Mouse (Mus musculus): ENCODE results near the gene Dgat2. TPM values are rescaled to one million over a fixed set of nuclear protein-coding genes. Genes with fewer than 3 reads are reported as not detected.

Dgat2 gene
- total RNA-seq, 2 experiments from 2014 or later, result 34.5 to 55.3 TPM

DNA sequence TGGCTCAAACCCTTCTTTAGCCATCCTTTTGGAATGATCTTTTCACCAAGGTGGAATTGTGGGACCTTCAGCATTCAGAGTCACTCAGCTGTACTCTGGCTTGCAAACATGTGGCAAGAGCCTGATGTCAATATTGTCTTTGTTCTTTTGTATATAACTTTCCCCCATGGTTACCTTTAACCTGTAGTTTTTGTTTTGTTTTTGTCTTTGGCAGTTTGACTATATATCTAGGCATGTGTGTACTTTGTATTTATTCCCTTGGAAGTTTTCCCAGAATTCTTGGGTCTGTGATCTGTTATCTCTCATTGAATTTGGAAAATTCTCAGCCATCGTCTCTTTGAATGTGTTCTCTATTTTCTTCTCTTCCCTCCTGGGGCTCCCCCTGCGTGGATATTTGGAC lies 12.0 kb upstream of the Dgat2 start:
- no peak for DNase-seq (ENCODE audit: low spot score in 2 of 2)

- DNase-seq (ENCODE audit: low spot score in 2 of 2), result no peak
Observed at GRCm38 (mm10) chr7:99193926-99194325, 11.4 kb upstream of the Dgat2 start.

DNA sequence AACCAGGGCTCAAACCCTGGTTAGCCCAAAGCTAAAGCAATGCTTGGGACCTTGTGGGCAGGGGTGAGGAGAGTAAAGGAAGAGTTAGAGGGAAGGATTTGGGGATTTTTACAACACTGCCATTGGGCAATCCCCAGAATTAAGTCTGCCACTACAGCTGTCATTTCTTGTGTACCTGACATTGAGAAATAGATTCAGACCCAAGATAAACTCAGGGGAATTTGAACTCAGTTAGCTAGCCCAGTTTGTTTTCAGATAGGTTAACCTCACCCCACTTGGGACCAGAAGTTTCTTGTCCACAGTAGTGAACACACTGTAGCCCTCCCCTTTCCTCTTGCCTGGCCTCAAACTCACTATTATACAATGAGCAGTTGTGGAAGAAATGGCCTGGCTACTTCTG lies 8.9 kb upstream of the Dgat2 start:
- no peak for DNase-seq (ENCODE audit: low spot score in 2 of 2)

DNA sequence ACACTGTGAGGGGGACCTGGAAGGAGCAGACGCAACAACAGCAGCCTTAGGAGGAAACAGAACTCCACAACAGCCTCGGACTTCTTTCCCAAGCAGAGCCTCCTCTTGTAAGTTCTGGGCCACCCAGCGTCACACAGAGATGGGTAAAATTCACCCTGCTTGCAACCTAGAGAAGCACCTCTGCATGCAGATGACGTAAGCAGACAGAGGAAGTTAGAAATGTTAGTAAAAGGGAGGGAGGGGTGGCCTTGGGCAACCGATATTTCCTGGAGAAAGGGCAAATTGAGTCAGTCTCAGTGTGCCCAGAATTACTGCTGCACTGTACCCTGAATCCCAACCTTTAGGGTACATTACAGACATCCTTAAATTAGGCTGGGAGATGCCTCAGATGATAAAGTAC lies 7.4 kb upstream of the Dgat2 start:
- no peak for DNase-seq (ENCODE audit: low spot score in 2 of 2)

- no peak for DNase-seq (ENCODE audit: low spot score in 2 of 2)
Observed at GRCm38 (mm10) chr7:99188630-99189029, 6.1 kb upstream of the Dgat2 start.

DNA sequence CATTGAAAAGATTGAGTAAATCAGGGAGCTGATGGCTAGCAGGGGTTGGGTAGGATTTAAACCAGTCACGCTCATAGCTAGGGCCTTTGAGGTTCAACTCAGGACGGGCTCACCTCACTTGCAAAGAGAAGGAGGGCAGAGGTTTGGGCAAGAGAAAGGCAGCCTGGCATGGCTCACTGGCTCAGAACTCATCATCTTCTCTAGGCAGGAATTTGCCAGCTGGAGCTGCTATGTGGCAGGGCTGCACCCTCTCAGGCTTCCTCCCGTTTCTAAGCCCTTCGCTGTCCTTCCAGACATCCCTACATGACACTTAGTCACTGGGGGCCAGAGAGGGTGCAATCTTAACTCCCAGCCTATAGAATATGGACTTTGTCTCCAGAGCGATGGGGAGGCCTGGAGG lies 4.9 kb upstream of the Dgat2 start:
- no peak for DNase-seq (ENCODE audit: low spot score in 2 of 2)

GRCm38 (mm10) chr7:99185405-99185804 lies 2.9 kb upstream of the Dgat2 start:
- no peak for DNase-seq (ENCODE audit: low spot score in 2 of 2)

DNA sequence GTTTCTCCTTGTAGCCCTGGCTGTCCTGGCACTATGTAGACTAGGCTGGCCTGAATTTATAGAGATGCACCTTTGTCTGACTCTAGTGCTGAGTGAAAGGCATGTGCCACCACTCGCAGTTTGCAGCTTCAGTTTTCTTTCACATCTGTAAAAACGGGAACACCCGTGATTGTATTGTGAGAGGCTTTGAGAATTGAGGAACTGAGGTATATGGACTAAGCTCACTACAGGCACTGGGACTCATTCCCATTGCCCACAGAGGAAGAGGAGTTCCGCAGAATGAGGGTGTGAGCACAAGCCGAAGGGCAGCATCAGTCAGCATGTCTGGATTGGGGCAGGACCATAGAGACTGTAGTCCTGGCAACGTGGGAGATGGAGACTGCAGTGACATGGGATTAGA lies 1.2 kb upstream of the Dgat2 start:
- no peak for DNase-seq (ENCODE audit: low spot score in 2 of 2)

DNA sequence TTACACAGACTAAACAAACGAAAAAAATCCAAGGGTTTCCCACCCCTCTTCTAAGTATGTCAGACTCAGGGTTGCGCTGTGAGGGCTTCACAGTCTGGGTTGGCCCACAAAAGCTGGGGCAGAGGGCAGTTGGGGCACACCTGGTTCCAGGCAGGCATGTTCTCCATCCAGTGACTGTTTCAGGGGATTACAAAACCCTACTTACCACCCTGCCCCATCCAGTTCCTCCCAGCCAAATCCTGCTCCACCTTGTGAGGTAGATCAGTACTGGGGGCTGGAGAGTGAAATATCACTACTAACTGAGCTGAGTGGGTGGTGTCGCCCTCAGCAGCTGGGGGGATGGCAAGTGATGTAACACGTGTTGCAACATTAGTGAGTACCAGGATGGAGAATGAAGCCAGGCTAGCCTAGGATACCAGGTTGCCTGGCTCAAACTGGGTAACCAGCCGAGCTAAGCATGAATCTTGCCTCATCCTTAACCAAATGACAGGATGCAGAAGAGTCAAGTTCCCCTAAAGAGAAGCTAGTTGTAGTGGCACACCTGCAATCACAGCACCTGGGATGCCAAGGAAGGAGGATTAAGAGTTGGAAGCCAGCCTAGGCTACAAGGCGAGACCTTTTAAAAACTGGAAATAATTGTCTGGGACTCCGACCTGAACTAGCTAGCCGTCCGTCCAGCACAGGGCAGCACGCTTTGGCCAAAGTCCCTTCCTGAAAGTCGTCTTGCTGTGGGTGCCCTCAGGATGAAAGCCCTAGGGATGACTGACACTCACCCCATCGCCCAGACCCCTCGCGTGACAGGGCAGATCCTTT lies 694 bp downstream of the Dgat2 start:
- DNase-seq (ENCODE audit: low spot score in 2 of 2), result no peak

DNA sequence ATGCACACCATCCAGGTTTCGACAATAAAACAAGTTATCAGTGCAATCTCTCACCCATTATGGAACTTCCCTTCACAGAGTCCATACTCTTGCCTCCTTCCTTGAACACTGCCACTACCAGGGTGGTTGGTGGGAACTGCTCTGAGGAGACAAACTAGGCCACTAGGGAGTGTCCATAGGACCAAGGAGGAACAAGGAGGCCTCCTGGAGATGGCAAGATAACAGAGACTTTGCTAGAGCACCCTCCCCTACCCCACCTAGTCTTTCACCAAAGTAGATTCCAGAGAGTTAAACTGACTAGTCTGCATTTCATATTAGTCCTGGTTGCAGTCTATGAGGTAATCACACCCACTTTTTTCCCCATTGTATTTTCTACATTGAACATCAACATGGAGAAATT lies 2.4 kb downstream of the Dgat2 start:
- DNase-seq (ENCODE audit: low spot score in 2 of 2), result no peak

DNA sequence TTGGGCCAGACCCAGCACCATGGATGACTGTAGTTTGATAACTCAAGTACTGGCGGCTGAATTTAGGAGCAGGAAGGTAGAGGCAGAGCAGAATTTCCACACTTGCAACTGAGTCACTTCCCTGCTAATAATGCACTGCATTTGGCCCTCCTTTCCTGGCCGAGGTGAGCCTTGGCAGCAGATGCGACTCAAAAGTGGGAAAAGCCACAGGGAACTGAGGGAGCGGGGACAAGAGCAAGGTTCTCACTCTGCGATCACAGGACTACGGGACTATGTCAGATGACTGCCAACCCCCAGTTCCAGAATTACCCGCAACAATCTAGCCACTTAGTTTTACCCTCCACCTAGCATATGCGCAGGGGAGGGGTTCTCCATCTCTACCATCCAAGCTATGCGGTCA lies 3.2 kb downstream of the Dgat2 start:
- no peak for DNase-seq (ENCODE audit: low spot score in 2 of 2)

DNA sequence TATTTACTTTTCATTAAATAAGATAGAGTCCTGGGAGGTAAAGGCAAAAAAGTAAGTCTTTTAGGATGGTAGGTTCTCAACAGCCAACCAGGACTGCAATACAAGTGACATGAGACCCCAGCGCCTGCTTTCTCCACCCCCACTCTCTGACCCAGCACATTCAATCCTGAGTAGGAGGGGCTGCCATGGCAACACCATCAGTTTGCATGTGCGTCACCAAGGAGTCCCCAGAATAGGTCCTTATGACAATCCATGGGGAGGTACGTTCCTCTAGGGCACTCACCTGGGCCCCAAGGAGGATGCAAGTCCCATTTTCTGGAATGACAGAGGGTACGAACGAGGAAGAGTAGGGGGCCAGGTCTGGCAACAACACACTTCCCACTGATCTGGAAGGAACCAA lies 5.1 kb downstream of the Dgat2 start:
- DNase-seq (ENCODE audit: low spot score in 2 of 2), result no peak

DNA sequence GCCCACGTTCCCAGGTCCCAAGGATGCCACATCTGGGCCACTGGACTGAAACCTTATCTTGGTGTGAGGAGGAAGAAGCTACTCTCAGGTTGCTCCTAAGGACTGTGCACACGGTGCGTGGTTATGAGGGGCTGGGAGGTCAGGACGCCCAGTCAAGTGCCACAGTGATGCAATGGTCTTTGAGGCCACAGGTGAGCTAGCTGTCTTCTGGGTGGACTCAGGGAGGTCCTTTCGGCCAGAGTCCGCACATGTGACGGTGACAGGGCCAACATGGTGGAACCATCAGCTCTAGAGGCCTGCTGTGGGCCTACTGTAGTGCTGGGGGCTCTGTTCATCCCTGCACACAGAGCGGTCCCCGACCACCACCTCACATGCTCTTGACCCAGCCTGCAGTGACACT lies 6.9 kb downstream of the Dgat2 start:
- DNase-seq (ENCODE audit: low spot score in 2 of 2), result no peak

DNA sequence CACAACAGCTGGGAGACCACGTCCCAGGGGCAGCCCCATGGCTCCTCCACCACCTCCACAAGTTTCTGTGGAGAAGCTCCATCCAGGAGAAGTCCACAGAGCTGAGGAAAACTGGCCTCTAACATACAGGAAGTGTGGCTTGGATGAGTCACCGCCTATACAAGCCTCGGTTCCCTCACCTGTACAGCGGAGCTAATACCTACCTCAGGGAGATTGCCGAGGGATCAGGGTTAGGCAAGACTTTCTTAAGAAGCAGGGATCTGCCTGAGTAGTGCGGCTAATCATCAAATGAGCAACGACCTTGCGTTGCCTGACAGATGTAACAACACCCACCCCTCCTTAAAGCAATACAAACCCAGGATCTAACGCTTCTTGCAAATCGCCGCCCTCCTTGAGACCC lies 7.4 kb downstream of the Dgat2 start:
- DNase-seq (ENCODE audit: low spot score in 2 of 2), result no peak

DNA sequence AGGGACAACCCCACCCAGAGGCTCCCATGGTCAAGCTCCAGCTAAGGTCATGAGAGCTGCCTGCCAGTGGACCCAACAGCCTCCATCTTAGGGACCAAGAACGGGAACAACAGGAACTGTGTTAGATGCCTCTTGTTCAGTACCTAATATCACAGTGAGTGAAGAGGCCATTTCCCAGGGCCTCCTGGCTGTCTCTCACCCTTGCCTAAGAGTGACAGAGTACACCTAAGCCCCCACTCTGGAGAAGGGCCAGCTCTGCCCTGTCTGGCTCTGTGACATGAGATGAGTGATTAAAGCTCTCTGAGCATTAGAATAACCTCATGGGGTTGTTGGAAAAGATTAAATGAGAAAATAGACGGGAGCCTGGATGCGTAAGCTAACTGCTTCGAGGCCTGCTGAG lies 8.5 kb downstream of the Dgat2 start:
- DNase-seq (ENCODE audit: low spot score in 2 of 2), result no peak

- DNase-seq (ENCODE audit: low spot score in 2 of 2), result no peak
Observed at GRCm38 (mm10) chr7:99172898-99173297, 9.6 kb downstream of the Dgat2 start.

DNA sequence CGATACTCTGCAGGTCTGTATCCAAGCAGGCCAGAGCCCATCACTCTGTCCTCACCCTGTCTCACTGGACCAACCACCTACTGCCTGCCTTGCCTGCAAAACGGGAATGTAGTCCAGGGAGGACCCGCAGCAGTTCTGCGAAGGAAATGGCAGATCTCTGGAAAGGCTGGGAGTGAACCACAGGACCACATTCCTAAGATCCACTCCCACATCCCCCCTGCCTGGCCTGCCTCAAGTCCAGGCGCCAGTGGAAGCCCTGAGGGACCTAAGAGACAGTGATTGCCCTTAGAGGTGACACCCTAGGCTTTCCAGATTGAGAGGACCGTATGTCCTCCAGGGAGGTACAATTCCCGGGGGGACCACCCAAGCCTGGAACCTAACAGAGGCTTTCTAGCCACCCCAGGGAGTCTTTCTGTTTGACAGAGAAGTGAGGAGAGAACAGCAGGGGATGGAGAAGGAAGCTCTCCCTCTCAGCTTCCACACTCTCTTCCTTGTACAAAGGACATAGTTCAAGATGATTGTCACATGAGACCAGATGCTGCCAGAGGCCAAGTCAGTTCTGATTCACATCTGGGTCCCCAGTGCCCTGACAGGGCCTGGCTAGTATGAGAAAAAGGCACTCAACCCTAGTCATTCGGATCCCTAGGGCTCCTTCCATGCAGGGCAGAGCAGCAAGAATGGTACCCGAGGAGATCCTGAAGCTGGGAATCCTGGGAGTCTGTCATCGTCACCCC lies 10.6 kb downstream of the Dgat2 start:
- no peak for DNase-seq (ENCODE audit: low spot score in 2 of 2)

DNA sequence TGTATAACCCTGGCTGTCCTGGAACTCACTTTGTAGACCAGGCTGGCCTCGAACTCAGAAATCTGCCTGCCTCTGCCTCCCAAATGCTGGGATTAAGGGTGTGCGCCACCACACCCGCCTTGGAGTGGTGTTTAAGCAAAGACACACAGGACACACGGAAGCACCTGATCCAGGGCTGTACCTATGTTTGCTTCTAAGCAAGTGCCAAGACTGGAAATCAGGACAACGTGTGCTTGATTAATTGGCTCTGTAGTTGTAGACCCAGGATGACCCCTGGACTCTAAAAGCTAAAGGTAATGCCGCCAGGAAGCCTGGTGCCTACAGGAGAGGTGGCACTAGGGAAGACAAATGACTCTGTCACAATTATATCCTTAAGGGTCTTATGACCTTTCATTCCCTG lies 12.0 kb downstream of the Dgat2 start:
- no peak for DNase-seq (ENCODE audit: low spot score in 2 of 2)

- DNase-seq (ENCODE audit: low spot score in 2 of 2), result no peak
Observed at GRCm38 (mm10) chr7:99169717-99170403, 12.7 kb downstream of the Dgat2 start.

GRCm38 (mm10) chr7:99168756-99169155 lies 13.8 kb downstream of the Dgat2 start:
- DNase-seq (ENCODE audit: low spot score in 2 of 2), result no peak

DNA sequence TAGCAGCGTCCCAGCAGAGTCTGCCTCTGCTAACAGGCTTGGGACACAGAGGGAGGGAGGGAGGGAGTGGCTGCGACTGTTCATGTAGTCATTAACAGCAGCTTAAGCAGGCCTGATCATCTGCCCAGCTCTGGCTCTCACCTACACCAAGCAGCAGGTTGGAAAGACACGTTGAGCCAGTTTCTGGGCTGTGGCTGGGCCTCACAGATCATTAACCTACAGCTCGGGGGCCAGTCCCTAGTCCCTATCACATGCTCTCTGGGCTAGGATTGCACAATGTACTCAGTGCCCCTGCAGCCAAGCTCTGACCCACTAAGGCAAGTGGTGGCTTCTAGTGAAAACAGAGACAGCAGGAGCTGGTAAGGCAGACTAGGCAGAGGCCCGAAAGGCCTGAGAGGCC lies 14.6 kb downstream of the Dgat2 start:
- DNase-seq (ENCODE audit: low spot score in 2 of 2), result no peak

DNA sequence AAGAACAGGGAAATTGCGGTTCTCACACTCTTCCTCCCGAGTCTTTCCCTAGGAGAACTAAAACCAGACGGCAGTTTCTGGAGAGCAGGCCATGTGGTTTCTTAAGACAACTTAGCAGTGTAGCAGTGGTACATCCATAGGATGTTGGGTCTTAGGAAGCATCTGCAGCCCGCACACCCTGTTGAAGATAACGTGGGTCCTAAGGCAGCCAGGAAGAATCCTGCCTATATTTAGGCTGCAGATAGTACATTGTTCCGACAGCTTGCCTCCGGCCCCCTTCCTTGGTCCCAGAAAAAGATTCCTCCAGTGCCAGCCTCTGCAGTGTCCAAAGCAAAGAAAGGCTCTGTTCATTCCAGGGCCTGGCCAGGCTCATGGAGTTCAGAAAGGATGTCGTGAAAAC lies 16.4 kb downstream of the Dgat2 start:
- no peak for DNase-seq (ENCODE audit: low spot score in 2 of 2)

Measured in adrenal gland, postnatal 4 days (tissue).